Mouse (Mus musculus) Patski (cell line): ENCODE measurements around the gene Myoz1. TPM values are rescaled to one million over a fixed set of nuclear protein-coding genes. Genes with fewer than 3 reads are reported as not detected.

Experiments used
- ATAC-seq: fragments of 100-300 bp; one replicate; pipeline ENCODE4 v1.8.0; 2021
- CTCF ChIA-PET: fragments of 350-600 bp; sonication (Branson Sonifier 250); formaldehyde crosslinking; loops from one replicate; lab custom pipeline; 2022; ENCODE audit warnings: inconsistent platforms; lab: Charles Lee
- POLR2A ChIA-PET: fragments of 350-600 bp; sonication (Branson Sonifier 250); formaldehyde crosslinking; loops from one replicate; lab custom pipeline; 2022; ENCODE audit warnings: antibody characterized with exemption, inconsistent platforms; lab: Charles Lee
- DNase-seq: peaks from one replicate; pipeline ENCODE4 v3.0.0-alpha.2; 2011; ENCODE audit warnings: low read depth, low spot score
- H3K27me3 ChIP-seq: fragments of 371-371 bp; one replicate; pipeline ENCODE4 v1.5.1; 2021
- CTCF ChIP-seq: fragments of 100-300 bp; IDR thresholded peaks from one replicate; pipeline ENCODE4 v1.5.1; 2021
- in situ Hi-C: fragments of 300-500 bp; cut with MboI; formaldehyde crosslinking; loops from 3 replicates; pipeline ENCODE4 v1.11.1; 2018; ENCODE audit warnings: low pct_unique_long_range_greater_than_20kb, mixed read lengths
- polyA plus RNA-seq: library from polyadenylated mRNA; unstranded; gene quantifications from one replicate; pipeline ENCODE4 v1.2.3, GENCODE M21; 2021

Gene Myoz1
- polyA plus RNA-seq, 1 experiment from 2014 or later, result not detected

GRCm38 (mm10) chr14:20660827-20661660, 4.7 kb upstream of the Myoz1 start:
- in situ Hi-C loops, result no loop called here

GRCm38 (mm10) chr14:20659687-20660086, 3.3 kb upstream of the Myoz1 start:
- DNase-seq, result no peak
- CTCF ChIA-PET, result interaction anchor here (0.9 to 6.2 kb wide), 6 partner anchors 11 to 98 kb away, joined by 3 to 72 read pairs (median 6); no protein-coding TSS in a partner anchor
- no peak for ATAC-seq
- POLR2A ChIA-PET, result interaction anchor here (0.6 to 1.2 kb wide), 2 partner anchors 48 to 83 kb away, joined by 3 to 4 read pairs; no protein-coding TSS in a partner anchor
- in situ Hi-C loops, result loop anchor here (5.0 kb wide), 1 partner anchor 72 kb away; no protein-coding TSS in a partner anchor
- TF ChIP-seq CTCF, result no peak
- H3K27me3 ChIP-seq, result no peaks in the 10 kb centered on the region

More at GRCm38 (mm10) chr14:20660827-20661660, 4.7 kb upstream of the Myoz1 start:
- H3K27me3 ChIP-seq, result no peaks in the 10 kb centered on the region
- DNase-seq (peak; percentile 69), ATAC-seq (peak; percentile 83)
- no peak for TF ChIP-seq CTCF
- ChIA-PET CTCF (interaction anchor here (0.7 to 6.2 kb wide), 12 partner anchors 12 to 96 kb away, joined by 3 to 72 read pairs (median 4); no protein-coding TSS in a partner anchor), POLR2A (interaction anchor here (0.7 to 1.3 kb wide), 6 partner anchors 9 to 99 kb away, joined by 3 to 5 read pairs (median 3); no protein-coding TSS in a partner anchor)

- DNase-seq (no peak), ATAC-seq (no peak)
- CTCF ChIA-PET, result interaction anchor here (0.7 to 6.2 kb wide), 13 partner anchors 10 to 97 kb away, joined by 3 to 72 read pairs (median 4); partner anchors contain the start of gene Usp54
- POLR2A ChIA-PET, result interaction anchor here (0.6 to 1.2 kb wide), 2 partner anchors 49 to 83 kb away, joined by 3 to 4 read pairs; no protein-coding TSS in a partner anchor
- TF ChIP-seq CTCF, result no peak
- in situ Hi-C loops, result loop anchor here (5.0 kb wide), 1 partner anchor 72 kb away; no protein-coding TSS in a partner anchor
- no peaks in the 10 kb centered on the region for H3K27me3 ChIP-seq
Measured at GRCm38 (mm10) chr14:20658902-20659301, 2.6 kb upstream of the Myoz1 start.

GRCm38 (mm10) chr14:20658326-20658725, 2.0 kb upstream of the Myoz1 start:
- ChIA-PET CTCF (interaction anchor here (0.7 to 6.2 kb wide), 13 partner anchors 10 to 91 kb away, joined by 3 to 72 read pairs (median 4); partner anchors contain the start of gene Usp54), POLR2A (interaction anchor here (0.5 to 1.2 kb wide), 2 partner anchors 51 to 82 kb away, joined by 3 to 4 read pairs; no protein-coding TSS in a partner anchor)
- no peaks in the 10 kb centered on the region for H3K27me3 ChIP-seq
- TF ChIP-seq CTCF, result no peak
- in situ Hi-C loops, result loop anchor here (5.0 kb wide), 1 partner anchor 71 kb away; no protein-coding TSS in a partner anchor
- DNase-seq (no peak), ATAC-seq (no peak)

GRCm38 (mm10) chr14:20655731-20656130, 609 bp downstream of the Myoz1 start:
- ChIA-PET CTCF (interaction anchor here (1.0 kb wide), 1 partner anchor 79 kb away, joined by 3 read pairs; no protein-coding TSS in a partner anchor), POLR2A (no interaction called here)
- no peak for ATAC-seq
- no peak for TF ChIP-seq CTCF
- no peaks in the 10 kb centered on the region for H3K27me3 ChIP-seq
- in situ Hi-C loops, result loop anchor here (5.0 kb wide), 1 partner anchor 68 kb away; no protein-coding TSS in a partner anchor
- DNase-seq, result no peak

- no peak for DNase-seq
- in situ Hi-C loops, result loop anchor here (5.0 kb wide), 1 partner anchor 68 kb away; no protein-coding TSS in a partner anchor
- POLR2A ChIA-PET, result interaction anchor here (0.6 kb wide), 1 partner anchor 19 kb away, joined by 5 read pairs; no protein-coding TSS in a partner anchor
- CTCF ChIA-PET, result interaction anchor here (1.0 kb wide), 1 partner anchor 78 kb away, joined by 3 read pairs; no protein-coding TSS in a partner anchor
- TF ChIP-seq CTCF, result no peak
- no peaks in the 10 kb centered on the region for H3K27me3 ChIP-seq
- no peak for ATAC-seq
Measured at GRCm38 (mm10) chr14:20654690-20655421, 1.5 kb downstream of the Myoz1 start.

- ATAC-seq (no peak), DNase-seq (no peak)
- POLR2A ChIA-PET, result interaction anchor here (1.1 kb wide), 1 partner anchor 9 kb away, joined by 3 read pairs; no protein-coding TSS in a partner anchor
- TF ChIP-seq CTCF, result no peak
- no peaks in the 10 kb centered on the region for H3K27me3 ChIP-seq
- CTCF ChIA-PET, result no interaction called here
- in situ Hi-C loops, result no loop called here
Measured at GRCm38 (mm10) chr14:20651722-20652256, 4.6 kb downstream of the Myoz1 start.

- in situ Hi-C loops, result no loop called here
- ATAC-seq (no peak), DNase-seq (no peak)
- ChIA-PET POLR2A (interaction anchor here (0.8 to 1.1 kb wide), 2 partner anchors 10 to 24 kb away, joined by 3 read pairs; partner anchors contain the start of gene Sec24c), CTCF (interaction anchor here (1.3 kb wide), 1 partner anchor 75 kb away, joined by 8 read pairs; no protein-coding TSS in a partner anchor)
- TF ChIP-seq CTCF, result no peak
- no peaks in the 10 kb centered on the region for H3K27me3 ChIP-seq
Measured at GRCm38 (mm10) chr14:20651000-20651399, 5.3 kb downstream of the Myoz1 start.

GRCm38 (mm10) chr14:20646381-20646780, 10.0 kb downstream of the Myoz1 start:
- no peak for DNase-seq
- no peaks in the 10 kb centered on the region for H3K27me3 ChIP-seq
- CTCF ChIA-PET, result no interaction called here
- in situ Hi-C loops, result no loop called here
- ATAC-seq, result no peak
- no peak for TF ChIP-seq CTCF
- POLR2A ChIA-PET, result no interaction called here
